Mouse (Mus musculus) natural killer cell, adult 2 months (primary cell): ENCODE measurements around the gene Olfr1484.
"Not testable (repeated sequence)": the region's sequence is repeated elsewhere in the genome, so short reads cannot be mapped to it uniquely, and the experiment has no call there.

Experiments used
- DNase-seq, 2 experiments: peaks; one replicate each; pipeline ENCODE4 v3.0.0; 2022; ENCODE audit warnings: low spot score in 2 of 2

Gene Olfr1484

DNA sequence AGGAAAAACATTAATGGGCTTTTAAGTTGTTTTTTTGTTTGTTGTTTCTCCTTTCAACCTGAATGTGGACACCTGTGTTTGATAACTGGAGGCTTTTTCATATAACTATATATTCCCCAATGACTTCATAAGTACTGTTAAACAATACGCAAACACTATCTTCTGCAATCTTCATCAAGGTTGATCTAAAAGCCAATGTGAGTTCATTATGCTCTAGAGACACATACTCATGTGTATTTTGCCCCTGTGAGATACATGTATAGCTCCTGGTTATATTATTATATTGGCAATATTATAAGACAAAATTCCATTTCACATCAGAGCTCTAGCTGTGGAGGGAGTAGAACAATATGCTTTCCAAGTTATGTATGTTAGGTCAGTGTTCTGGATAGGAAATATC is at the start of gene Olfr1484:
Gene Olfr1484, plus strand, starts transcription at position 301 of the 400 bp plus-strand sequence.
- no peak for DNase-seq

DNA sequence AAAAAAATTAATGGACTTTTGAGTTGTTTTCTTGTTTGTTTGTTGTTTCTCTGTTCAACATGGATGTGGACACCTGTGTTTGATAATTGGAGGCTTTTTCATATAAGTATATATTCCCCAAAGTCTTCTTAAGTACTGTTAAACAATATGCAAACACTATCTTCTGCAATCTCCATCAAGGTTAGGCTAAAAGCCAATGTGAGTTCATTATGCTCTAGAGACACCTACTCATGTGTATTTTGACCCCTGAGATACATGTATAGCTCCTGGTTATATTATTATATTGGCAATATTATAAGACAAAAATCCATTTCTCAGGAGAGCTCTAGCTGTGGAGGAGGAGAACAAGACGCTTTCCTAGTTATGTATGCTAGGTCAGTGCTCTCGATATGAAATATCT is 33.8 kb downstream of the Olfr1484 start, which contains the start of gene Olfr1487:
Gene Olfr1487, plus strand, starts transcription at position 301 of the 400 bp plus-strand sequence.
- DNase-seq = not testable (repeated sequence)

DNA sequence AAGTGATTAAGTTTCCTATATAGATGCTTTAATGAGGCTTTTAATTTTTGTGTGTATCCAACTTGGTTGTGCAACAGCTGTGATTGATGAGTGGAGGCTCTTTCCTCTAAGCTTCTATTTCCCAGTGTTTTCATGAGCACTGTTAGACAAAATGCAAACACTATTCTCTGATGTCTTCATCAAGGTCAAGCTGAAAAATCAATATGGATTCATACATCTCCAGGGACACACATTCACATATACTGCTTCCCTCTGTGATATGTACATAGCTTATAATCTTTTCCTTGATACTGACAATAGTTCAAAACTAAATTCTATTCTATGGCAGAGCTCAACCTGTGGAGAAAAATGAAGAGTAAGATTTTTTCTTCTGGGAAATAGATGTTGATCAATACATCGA is 48.0 kb downstream of the Olfr1484 start, which contains the start of gene Olfr1489:
Gene Olfr1489, plus strand, starts transcription at position 301 of the 400 bp plus-strand sequence.
- no peak for DNase-seq
